Mouse (Mus musculus) neural tube, embryonic 15.5 days (tissue): ENCODE results near the gene Pip4k2c. TPM values are rescaled to one million over a fixed set of nuclear protein-coding genes. Genes with fewer than 3 reads are reported as not detected.

Experiments used
- ATAC-seq: fragments of 200-750 bp; cut with Nextera tagmentation; 2 replicates; pipeline ENCODE4 v1.8.0; 2017; ENCODE audit warnings: mild to moderate bottlenecking, moderate TSS enrichment, moderate library complexity; ENCODE audit not compliant: low FRiP score
- H3K27ac ChIP-seq: fragments of 300-500 bp; sonication (generic); replicated peaks from 2 replicates; pipeline ENCODE4 v1.5.1; 2015; ENCODE audit warnings: mild to moderate bottlenecking, inconsistent platforms
- H3K27me3 ChIP-seq: fragments of 300-500 bp; sonication (generic); replicated peaks from 2 replicates; pipeline ENCODE4 v1.6.1; 2015; ENCODE audit warnings: inconsistent platforms
- H3K36me3 ChIP-seq: fragments of 300-500 bp; sonication (generic); 2 replicates; pipeline ENCODE4 v1.6.1; 2015; ENCODE audit warnings: inconsistent platforms
- H3K4me1 ChIP-seq: fragments of 300-500 bp; sonication (generic); 2 replicates; pipeline ENCODE4 v1.6.1; 2015; ENCODE audit warnings: inconsistent platforms
- H3K4me2 ChIP-seq: fragments of 300-500 bp; sonication (generic); 2 replicates; pipeline ENCODE4 v1.6.1; 2015; ENCODE audit warnings: inconsistent platforms, mild to moderate bottlenecking, moderate library complexity
- H3K4me3 ChIP-seq: fragments of 300-500 bp; sonication (generic); replicated peaks from 2 replicates; pipeline ENCODE4 v1.5.1; 2015; ENCODE audit warnings: mild to moderate bottlenecking, inconsistent platforms
- H3K9ac ChIP-seq: fragments of 300-500 bp; sonication (generic); replicated peaks from 2 replicates; pipeline ENCODE4 v1.6.1; 2015; ENCODE audit warnings: mild to moderate bottlenecking, inconsistent platforms
- H3K9me3 ChIP-seq: fragments of 300-500 bp; sonication (generic); replicated peaks from 2 replicates; pipeline ENCODE4 v1.6.1; 2016; ENCODE audit warnings: inconsistent platforms
- WGBS: fragments of 180-500 bp; shearing (Covaris S2); methylation state at CpG from one replicate; pipeline ENCODE4 v1.1.7; 2015; ENCODE audit warnings: mixed read lengths; 5-methylcytosine and 5-hydroxymethylcytosine counted together
- polyA plus RNA-seq: library from polyadenylated mRNA; unstranded; fragments of >200 nt; fragmentation: Nextera tagmentation; extraction: Ambion mirVana; gene quantifications from 2 replicates; pipeline ENCODE4 v1.2.1, GENCODE M21; 2015

Gene Pip4k2c
- polyA plus RNA-seq, 1 experiment from 2014 or later, result 19.8 TPM

DNA sequence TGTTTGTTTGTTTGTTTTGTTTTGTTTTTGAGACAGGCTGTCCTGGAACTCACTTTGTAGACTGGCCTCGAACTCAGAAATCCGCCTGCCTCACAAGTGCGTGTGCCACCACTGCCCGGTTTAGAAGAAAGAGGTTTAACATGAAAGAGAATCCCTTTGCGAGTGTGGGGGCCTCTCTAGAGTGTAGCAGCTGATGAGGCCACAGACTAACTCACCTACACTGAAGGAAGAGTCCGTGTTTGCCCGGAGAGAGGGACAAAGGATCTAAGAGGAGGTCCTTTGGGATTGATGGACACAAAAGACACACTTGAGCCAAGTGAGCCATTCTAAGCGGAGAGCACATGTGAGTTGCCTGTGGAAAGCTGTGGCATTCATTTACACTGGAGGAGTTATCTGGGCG is 34.1 kb downstream of the Pip4k2c start:
- peak overlapping the region; percentile 57 for H3K4me2 ChIP-seq
- no peak for ATAC-seq
- H3K9me3 ChIP-seq, result no peaks in the 10 kb centered on the region
- H3K27me3 ChIP-seq, result peaks cover 64% of the 10 kb centered on the region
- H3K4me1 ChIP-seq, result peaks cover 27% of the 10 kb centered on the region
- peak overlapping the region; percentile 27; the same call in 1 of the 2 replicates for H3K4me3 ChIP-seq
- no peak overlapping the region for H3K9ac ChIP-seq
- H3K27ac ChIP-seq, result no peak overlapping the region
- 20% methylated on average over 9 of the region's 9 CpGs for WGBS
- H3K36me3 ChIP-seq, result peaks cover 13% of the 10 kb centered on the region

GRCm38 (mm10) chr10:127176756-127177155 is 34.6 kb downstream of the Pip4k2c start:
- Histone ChIP-seq H3K27me3 (peaks cover 66% of the 10 kb centered on the region), H3K4me3 (no peak overlapping the region), H3K9ac (no peak overlapping the region), H3K27ac (no peak overlapping the region), H3K4me1 (peaks cover 27% of the 10 kb centered on the region), H3K9me3 (no peaks in the 10 kb centered on the region), H3K36me3 (peaks cover 18% of the 10 kb centered on the region), H3K4me2 (no peak overlapping the region)
- 12% methylated on average over 7 of the region's 7 CpGs for WGBS
- no peak for ATAC-seq

- Histone ChIP-seq H3K4me1 (peaks cover 27% of the 10 kb centered on the region), H3K27me3 (peaks cover 68% of the 10 kb centered on the region)
- WGBS, result 45% methylated on average over 3 of the region's 3 CpGs
Observed at GRCm38 (mm10) chr10:127176228-127176627, 35.2 kb downstream of the Pip4k2c start.

DNA sequence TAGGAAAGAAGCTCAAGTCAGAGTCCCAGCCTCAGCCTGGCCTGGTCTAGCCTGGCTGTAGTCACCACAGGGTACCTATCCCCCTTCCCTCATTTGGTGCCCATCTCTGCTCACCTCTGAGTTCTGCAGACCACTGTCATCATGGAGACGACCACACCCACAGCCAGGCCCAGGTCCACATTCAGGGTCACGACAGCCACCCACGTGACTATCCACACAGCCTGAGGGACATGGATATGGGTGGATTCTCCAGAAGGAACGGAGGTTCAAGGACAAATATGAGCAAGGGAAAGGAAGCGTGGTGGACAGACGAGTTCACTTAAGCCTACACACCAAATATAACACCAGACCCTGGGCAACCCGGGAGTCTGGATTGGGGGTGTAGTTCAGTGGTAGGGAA is 37.2 kb downstream of the Pip4k2c start:
- WGBS, result 90% methylated on average over 7 of the region's 7 CpGs
- Histone ChIP-seq H3K27ac (no peak overlapping the region), H3K9me3 (no peaks in the 10 kb centered on the region), H3K4me1 (peaks cover 32% of the 10 kb centered on the region), H3K4me3 (no peak overlapping the region), H3K36me3 (peaks cover 31% of the 10 kb centered on the region), H3K27me3 (peaks cover 67% of the 10 kb centered on the region), H3K4me2 (no peak overlapping the region), H3K9ac (no peak overlapping the region)
- ATAC-seq, result no peak

More at GRCm38 (mm10) chr10:127176228-127176627, 35.2 kb downstream of the Pip4k2c start:
- Histone ChIP-seq H3K36me3 (peaks cover 23% of the 10 kb centered on the region), H3K9ac (no peak overlapping the region), H3K4me3 (no peak overlapping the region), H3K9me3 (no peaks in the 10 kb centered on the region), H3K4me2 (no peak overlapping the region), H3K27ac (no peak overlapping the region)
- no peak for ATAC-seq

DNA sequence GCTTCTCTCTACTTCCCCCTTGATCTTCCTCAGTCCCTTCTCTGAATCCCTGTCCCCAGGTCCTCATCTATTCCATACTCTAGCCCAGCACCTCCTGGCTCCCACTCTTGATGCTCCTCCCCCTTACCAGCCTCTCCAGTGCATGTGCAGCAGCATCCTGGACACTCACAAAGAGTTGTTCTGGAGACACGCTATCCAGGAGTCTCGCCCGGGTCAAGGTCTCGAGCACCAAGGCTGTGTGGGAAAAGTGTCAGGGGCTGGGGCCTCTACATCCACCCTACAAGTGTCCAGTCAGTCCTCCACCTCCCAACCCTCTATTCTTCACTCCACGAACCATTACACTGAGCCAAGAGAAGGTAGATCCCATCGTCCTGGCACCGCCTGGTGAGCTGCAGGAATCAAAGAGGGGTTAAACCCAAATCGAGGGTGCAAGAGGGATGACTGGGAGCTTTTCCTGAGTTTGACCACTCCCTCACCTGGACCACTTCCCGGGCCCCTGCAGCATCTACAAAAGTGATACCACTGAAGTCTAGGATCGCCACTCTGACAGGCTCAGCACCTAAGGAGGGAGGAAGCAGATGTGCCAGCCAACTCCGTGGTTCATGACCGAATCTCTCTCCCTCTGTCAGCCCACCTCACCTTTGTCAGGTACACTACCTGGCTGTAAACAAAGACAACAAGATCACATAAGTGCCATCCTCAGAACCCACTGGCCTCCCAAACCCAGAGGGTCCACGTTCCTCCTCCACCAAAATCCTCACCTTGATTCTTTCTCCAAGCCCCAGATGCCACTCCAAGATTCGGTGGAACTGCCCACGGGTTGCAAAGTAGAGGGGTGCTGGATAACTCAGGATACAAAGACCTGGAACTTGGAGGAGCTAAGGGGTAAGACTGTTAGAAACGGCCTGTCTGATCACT is 38.0 kb downstream of the Pip4k2c start:
- H3K27me3 ChIP-seq, result peaks cover 68% of the 10 kb centered on the region
- peaks cover 35% of the 10 kb centered on the region for H3K36me3 ChIP-seq
- no peak overlapping the region for H3K27ac ChIP-seq
- H3K9ac ChIP-seq, result no peak overlapping the region
- H3K4me2 ChIP-seq, result no peak overlapping the region
- WGBS, result 84% methylated on average over 16 of the region's 16 CpGs
- no peaks in the 10 kb centered on the region for H3K9me3 ChIP-seq
- H3K4me1 ChIP-seq, result peaks cover 27% of the 10 kb centered on the region
- H3K4me3 ChIP-seq, result no peak overlapping the region
- ATAC-seq, result no peak

DNA sequence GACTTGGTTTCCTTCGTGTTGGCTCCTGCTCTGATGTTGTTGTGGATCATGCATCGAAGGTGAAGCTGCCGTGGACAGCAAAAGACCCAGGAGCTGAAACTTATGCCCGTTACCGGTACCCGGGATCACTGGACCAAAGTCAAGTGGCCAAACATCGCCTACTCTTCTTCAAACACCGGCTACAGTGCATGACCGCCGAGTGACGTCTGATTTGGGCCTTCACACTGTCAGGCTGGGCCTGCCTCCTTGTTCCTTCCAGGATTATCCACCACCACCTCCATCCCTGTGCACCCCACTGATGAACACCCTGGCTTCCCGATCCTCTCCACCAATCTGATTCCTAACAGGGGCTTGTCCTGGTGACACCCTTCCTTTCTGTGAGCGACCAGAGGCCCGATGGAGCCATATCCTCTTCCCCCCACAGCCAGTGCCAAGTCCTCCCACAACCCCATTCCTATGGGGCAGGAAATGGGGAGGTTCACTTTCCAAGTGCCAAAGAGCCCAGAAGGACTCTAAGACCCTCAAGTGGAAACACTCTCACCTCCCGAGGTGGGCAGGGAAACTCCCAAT is 39.7 kb downstream of the Pip4k2c start:
- peaks cover 29% of the 10 kb centered on the region for H3K4me1 ChIP-seq
- 89% methylated on average over 15 of the region's 15 CpGs for WGBS
- no peak overlapping the region for H3K9ac ChIP-seq
- no peak overlapping the region for H3K4me3 ChIP-seq
- H3K36me3 ChIP-seq, result peaks cover 41% of the 10 kb centered on the region
- peaks cover 62% of the 10 kb centered on the region for H3K27me3 ChIP-seq
- H3K9me3 ChIP-seq, result no peaks in the 10 kb centered on the region
- H3K4me2 ChIP-seq, result no peak overlapping the region
- ATAC-seq, result no peak
- H3K27ac ChIP-seq, result no peak overlapping the region

DNA sequence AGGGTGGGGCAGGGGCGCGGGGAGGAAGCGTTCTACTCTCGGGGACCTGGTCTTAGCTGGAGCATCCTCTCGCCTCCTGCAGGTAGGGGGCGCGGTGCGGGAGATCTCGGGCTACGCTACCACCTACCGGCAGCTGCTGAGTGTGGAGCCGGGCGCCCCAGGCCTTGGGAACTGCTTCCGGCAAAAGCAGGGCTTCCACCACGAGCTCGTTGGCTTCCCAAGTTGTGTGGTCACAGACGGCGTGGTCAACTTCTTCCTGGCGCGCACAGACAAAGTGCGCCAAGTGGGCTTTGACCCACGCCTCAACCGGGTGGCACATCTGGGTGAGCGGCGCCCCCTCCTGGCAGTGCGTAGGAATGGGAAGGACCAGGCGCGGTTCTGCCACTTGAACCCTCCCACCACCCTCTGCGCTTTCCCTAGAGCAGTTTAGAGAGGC is 40.5 kb downstream of the Pip4k2c start:
- Histone ChIP-seq H3K9ac (no peak overlapping the region), H3K27me3 (peaks cover 53% of the 10 kb centered on the region)
- 1% methylated on average over 29 of the region's 29 CpGs for WGBS

GRCm38 (mm10) chr10:127170002-127170401 is 41.4 kb downstream of the Pip4k2c start:
- no peaks in the 10 kb centered on the region for H3K9me3 ChIP-seq
- H3K9ac ChIP-seq, result no peak overlapping the region
- H3K27me3 ChIP-seq, result peaks cover 46% of the 10 kb centered on the region
- H3K4me3 ChIP-seq, result no peak overlapping the region
- H3K4me2 ChIP-seq, result peak overlapping the region; percentile 53
- WGBS, result 5% methylated on average over 22 of the region's 22 CpGs
- H3K4me1 ChIP-seq, result peaks cover 33% of the 10 kb centered on the region
- no peak for ATAC-seq
- H3K36me3 ChIP-seq, result peaks cover 41% of the 10 kb centered on the region
- H3K27ac ChIP-seq, result no peak overlapping the region

More for the DNA sequence above, 40.5 kb downstream of the Pip4k2c start:
- Histone ChIP-seq H3K4me1 (peaks cover 33% of the 10 kb centered on the region), H3K4me3 (peak overlapping the region; percentile 21), H3K36me3 (peaks cover 41% of the 10 kb centered on the region), H3K9me3 (no peaks in the 10 kb centered on the region), H3K27ac (no peak overlapping the region), H3K4me2 (peak overlapping the region; percentile 53)
- peak; percentile 18; the same call in 1 of the 2 replicates for ATAC-seq

DNA sequence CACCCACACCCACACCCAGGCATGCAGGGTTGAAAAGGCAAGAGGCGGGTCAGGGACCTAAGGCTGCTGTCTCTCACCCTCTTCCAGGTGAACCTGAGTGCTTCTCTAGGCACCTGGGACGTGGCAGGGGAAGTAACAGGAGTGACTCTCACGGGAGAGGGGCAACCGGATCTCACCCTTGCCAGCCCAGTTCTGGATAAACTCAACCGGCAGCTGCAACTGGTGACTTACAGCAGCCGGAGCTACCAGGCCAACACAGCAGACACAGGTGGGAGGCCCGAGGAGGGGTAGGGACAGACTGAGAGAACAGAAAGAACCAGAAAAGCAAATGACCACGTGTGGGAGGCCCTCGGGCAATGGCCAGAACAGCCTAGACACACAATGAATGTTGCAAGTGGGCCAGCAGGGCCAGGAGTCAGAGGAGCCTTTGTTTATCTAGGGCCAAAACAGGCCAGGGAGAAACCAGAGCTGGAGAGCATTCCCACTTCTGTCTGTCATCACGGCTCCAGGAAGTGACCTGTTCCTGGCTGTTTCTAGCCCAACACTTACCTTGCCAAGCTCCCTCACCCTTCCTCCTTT is 43.7 kb downstream of the Pip4k2c start:
- peaks cover 38% of the 10 kb centered on the region for H3K4me1 ChIP-seq
- H3K4me3 ChIP-seq, result peak overlapping the region; percentile 73; the same call in 1 of the 2 replicates
- WGBS, result 59% methylated on average over 10 of the region's 10 CpGs
- H3K36me3 ChIP-seq, result peaks cover 30% of the 10 kb centered on the region
- H3K27ac ChIP-seq, result no peak overlapping the region
- peak overlapping the region; percentile 81 for H3K4me2 ChIP-seq
- no peak for ATAC-seq
- H3K9ac ChIP-seq, result peak overlapping the region; percentile 97; the same call in 1 of the 2 replicates
- H3K27me3 ChIP-seq, result peaks cover 43% of the 10 kb centered on the region
- H3K9me3 ChIP-seq, result no peaks in the 10 kb centered on the region

DNA sequence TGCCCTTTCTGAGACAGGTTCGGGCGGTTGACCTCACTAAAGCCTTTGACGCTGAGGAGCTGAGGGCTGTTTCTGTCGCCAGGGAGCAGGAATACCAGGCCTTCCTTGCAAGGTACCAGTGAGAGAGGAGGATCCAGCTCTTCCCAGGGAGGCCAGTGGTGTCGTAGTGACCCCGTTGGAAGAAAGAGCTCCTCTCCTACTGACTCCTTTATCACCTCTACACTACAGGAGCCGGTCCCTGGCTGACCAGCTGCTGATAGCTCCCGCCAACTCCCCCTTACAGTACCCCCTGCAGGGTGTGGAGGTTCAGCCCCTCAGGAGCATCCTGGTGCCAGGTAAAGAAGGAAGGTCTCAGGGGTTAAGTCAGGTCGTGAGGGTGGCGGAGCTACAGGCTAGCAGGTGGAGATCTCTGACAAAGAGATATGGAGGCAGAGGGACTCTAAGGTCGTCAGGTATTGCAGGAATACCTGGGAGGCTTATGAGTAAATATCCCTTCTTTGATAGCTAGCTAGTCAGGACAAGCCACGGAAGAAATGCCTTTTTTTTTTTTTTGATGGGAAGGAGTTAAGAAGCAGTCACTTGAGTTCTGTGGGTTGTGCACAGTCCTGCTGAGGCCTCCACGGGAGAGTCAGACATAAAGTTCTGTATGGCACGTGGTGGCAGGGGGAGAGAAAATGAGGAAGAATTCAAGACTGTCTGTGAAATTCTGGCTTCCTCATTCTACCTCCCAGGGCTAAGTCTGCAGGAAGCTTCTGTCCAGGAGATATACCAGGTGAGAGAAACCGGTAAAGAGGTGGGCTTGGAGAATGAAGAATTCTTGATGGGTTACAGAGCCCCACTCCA is 44.4 kb downstream of the Pip4k2c start:
- ATAC-seq, result no peak
- H3K4me3 ChIP-seq, result peak overlapping the region; percentile 73
- peak overlapping the region; percentile 81 for H3K4me2 ChIP-seq
- WGBS, result 23% methylated on average over 15 of the region's 15 CpGs
- H3K27me3 ChIP-seq, result peaks cover 43% of the 10 kb centered on the region
- peak overlapping the region; percentile 97 for H3K9ac ChIP-seq
- peak overlapping the region; percentile 95 for H3K27ac ChIP-seq
- H3K4me1 ChIP-seq, result peaks cover 38% of the 10 kb centered on the region
- no peaks in the 10 kb centered on the region for H3K9me3 ChIP-seq
- H3K36me3 ChIP-seq, result peaks cover 25% of the 10 kb centered on the region

- WGBS, result 2% methylated on average over 11 of the region's 11 CpGs
Observed at GRCm38 (mm10) chr10:127166404-127166715, 45.0 kb downstream of the Pip4k2c start.

More at GRCm38 (mm10) chr10:127166404-127166715, 45.0 kb downstream of the Pip4k2c start:
- ATAC-seq, result no peak
- H3K36me3 ChIP-seq, result peaks cover 19% of the 10 kb centered on the region
- H3K4me2 ChIP-seq, result peak overlapping the region; percentile 81
- H3K27ac ChIP-seq, result peak overlapping the region; percentile 95
- peaks cover 37% of the 10 kb centered on the region for H3K27me3 ChIP-seq
- no peaks in the 10 kb centered on the region for H3K9me3 ChIP-seq
- H3K9ac ChIP-seq, result peak overlapping the region; percentile 97
- H3K4me1 ChIP-seq, result peaks cover 38% of the 10 kb centered on the region
- H3K4me3 ChIP-seq, result peak overlapping the region; percentile 73
